Mouse (Mus musculus) spleen, postnatal 10 days (tissue): Measurements from ENCODE around the gene Plin3.

ENCODE experiments used
- DNase-seq, 2 experiments: peaks; one replicate each; pipeline ENCODE4 v3.0.0; 2021 to 2022; ENCODE audit warnings: low spot score in 2 of 2

Plin3 gene

DNA sequence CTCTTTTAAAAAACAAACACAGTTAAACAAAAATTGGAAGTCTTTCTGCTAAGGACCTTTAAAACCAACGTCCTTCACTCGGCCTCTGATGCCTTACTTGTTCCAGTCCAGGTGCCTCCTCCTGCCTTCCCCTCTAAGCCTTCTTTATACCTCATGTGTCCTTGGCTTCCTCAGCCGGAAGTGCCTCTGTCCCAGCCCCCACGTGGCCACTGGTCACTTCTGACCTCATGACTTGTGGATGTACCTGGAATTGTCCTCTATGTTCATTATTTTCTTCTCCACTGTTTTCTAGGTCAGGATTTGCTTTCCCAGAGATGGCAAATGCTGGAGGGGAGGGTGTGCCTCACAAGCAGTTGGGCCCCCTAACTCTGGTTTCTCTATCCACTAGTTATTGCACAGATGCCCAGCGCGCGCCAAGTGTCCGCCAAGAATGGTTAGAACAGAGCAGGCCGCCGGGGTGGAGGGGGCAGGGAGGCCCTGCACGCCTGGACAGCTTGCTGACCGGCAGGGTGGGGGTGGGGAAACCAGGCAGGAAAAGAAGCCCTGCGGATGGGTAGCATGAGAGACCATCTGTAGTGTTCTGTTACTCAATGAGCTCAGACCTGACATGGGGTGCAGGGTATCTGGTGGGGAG lies 9.8 kb upstream of the Plin3 start:
- DNase-seq = peak in 1 of 2 experiments; percentile 48

- no peak for DNase-seq
Measured at GRCm38 (mm10) chr17:56300186-56300585, 7.5 kb upstream of the Plin3 start, which contains the start of gene Arrdc5. Gene Arrdc5 (minus strand): TSS chr17:56300286.

DNA sequence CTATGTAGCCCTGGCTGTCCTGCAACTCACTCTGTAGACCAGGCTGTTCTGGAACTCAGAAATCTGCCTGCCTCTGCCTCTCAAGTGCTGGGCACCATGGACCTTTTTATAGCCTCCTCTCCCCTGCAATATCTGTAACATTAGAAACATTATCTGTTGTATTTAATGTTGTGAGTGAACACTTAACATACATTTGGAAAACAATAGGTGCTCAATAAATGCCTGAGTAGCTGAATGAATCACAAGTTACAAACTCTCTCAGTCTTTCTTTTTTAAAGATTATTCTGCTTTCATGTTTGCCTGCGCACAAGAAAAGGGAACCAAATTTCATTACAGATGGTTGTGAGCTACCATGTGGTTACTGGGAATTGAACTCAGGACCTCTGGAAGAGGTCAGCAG lies 5.6 kb upstream of the Plin3 start:
- no peak for DNase-seq

DNA sequence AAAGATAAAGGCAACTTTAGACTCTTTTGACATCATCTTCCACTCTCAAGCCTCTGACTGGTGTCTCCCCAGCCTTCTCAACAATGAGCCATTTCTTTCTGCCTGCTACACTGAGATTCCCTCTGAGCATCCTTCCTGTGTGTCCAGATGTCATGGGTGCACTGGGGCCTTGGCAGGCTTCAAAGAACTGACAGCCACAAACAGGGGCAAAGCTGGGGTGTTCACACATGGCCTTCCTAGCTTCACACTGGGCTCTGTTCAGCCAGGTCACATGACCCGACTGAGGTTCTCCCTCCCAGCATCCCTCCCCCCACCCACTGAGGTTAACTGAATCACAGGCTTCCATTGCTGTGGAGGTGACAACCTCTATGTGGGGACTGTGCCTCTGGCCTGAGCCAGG lies 3.5 kb upstream of the Plin3 start:
- DNase-seq = no peak

- DNase-seq = no peak
Measured at GRCm38 (mm10) chr17:56294241-56294640, 1.6 kb upstream of the Plin3 start.

DNA sequence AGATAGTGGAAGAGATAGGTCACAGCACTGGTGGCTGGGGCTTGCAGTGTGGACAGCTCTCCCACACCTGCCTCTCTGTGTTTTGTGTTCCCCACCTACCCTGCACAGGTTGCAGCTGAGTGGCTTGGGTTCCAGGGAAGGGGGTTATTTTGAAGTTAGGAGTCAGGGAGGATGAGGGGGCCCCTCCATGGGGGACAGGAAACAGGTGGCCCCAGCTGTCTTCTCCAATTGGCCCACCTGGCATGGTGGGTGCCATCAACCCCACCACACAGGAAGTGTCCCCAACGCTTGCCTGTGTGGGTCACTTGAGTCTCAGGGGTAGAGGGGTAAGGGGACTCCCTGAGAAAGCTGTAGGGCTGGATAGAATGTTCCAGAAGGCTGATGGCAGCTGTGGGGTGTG lies 618 bp upstream of the Plin3 start:
- DNase-seq = no peak

- no peak for DNase-seq
Measured at GRCm38 (mm10) chr17:56291826-56292475, 722 bp downstream of the Plin3 start.

DNA sequence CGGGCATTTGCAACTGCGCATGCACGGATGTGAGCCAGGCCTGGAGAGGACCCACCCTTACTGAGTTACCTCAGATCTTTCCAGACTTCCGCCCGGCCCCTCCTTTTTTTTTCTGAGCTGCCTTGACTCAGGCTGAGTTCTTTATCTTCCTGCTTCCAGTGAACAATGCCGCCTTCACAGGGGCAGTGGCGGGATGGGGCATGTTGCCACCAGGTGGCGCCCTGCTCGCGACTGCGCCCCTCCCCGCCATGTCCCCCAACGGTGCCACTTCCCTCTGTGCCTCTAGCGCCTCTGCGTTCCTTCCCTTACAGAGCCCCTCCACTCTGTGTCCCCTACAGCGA lies 1.5 kb downstream of the Plin3 start:
- peak; percentile 86 to 90 for DNase-seq

DNA sequence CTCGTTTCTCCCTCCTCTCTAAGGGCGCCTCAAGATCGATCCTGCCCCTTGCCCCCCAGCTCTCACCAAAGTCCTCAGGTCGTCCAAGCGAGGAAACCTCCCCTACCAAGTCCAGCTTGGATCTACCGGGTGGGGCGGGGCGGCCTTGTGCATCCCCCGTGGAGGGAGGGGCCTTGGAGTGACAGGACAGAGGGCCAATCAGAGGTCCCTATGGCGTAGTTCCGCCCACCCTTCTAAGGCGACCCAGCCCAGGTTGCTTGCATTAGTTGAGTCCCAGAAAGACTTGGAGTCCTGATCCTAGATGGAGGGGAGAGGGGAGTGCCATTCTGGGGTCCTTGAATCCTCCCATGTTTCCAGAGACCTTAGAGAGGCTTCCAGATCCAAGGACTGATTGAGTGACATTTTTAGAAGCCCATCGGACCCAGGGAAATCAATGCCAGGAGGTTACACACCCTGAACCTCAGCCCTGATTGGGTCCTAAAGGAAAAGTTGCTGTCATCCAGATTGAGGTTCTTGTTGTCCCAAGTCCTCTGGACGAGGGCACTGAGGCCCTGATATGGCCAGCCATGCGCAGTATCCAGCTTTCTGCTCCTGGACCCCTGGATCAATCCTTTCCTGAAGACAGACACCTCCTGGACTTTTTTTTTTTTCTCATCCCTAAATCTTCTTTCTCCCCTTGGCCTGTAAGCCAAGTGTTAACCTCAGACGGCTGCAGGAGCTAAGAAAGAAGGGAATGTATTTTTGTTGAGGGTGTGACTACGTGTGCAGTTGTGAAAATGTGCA lies 2.1 kb downstream of the Plin3 start:
- peak; percentile 91 to 92 for DNase-seq

DNA sequence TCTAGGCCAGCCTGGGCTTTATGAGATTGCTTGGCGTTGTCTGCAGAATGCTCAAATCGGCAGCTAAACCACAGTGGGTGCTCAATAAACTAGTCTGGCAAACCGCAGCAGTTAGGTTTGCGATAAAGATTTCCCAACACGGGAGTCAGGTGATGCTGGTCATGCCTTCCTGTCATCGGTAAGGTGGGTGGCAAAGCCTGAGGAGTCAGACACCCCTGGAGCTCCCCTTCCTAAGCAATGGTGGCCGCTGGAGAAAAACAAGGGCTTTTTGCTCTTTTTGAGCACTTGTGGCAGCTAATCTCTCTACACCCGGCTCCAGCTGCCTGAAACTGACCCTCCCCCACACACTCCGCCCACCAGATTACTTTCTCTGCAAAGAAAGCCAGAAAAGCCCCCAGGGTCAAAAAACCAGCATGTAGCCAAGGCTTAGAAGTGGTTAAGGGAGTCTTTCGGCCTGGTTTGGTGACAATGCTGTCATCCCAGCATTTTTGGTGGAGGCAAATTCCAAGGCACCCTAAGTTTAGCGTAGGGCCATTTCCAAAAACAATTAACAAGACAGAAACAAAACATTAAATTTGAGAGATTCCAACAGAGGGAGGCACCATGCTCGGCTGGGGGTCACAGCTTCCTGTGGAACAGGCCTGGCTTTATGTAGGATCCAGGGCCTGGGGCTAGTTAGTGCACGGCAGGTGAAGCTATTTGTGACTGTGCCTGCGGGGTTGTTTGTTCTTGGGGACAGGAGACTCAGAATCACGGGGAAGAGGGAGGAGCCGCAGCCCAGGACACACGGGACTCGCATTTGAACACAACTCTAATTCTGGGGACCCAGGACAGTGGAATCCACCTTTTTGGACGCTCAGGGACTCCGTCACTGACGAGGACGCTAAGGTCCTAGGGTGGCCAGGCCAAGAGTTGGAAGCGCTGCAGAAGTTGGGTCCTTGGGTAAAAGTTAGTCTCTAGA lies 3.0 kb downstream of the Plin3 start:
- DNase-seq = peak in 1 of 2 experiments; percentile 68

DNA sequence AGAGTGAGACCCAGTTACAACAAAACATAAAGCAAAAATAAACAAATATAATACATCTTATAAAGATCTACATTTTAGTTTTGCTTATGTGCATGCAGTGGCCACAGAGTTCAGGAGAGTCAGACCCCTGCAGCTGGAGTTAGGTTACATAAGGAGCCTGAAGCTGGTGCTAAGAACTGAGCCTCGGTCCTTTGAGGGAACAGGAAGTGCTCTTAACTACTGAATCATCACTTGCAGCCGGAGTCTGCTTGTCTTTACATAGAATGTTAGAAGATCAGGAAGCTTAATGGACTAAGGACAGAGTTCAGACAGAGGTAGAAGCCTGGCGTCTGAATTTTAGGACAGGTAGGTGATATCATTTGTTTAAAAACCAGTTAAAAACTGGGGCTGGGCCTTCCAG lies 3.8 kb downstream of the Plin3 start:
- no peak for DNase-seq

- peak in 1 of 2 experiments; percentile 53 for DNase-seq
Measured at GRCm38 (mm10) chr17:56287830-56288229, 4.8 kb downstream of the Plin3 start.

GRCm38 (mm10) chr17:56285995-56286394 lies 6.7 kb downstream of the Plin3 start:
- DNase-seq = no peak

GRCm38 (mm10) chr17:56283316-56283715 lies 9.4 kb downstream of the Plin3 start:
- no peak for DNase-seq

- DNase-seq = no peak
Measured at GRCm38 (mm10) chr17:56282802-56283201, 9.9 kb downstream of the Plin3 start.

- DNase-seq = no peak
Measured at GRCm38 (mm10) chr17:56281193-56281592, 11.5 kb downstream of the Plin3 start.

- DNase-seq = no peak
Measured at GRCm38 (mm10) chr17:56279481-56280155, 13.1 kb downstream of the Plin3 start.

GRCm38 (mm10) chr17:56278340-56278739 lies 14.3 kb downstream of the Plin3 start:
- no peak for DNase-seq

DNA sequence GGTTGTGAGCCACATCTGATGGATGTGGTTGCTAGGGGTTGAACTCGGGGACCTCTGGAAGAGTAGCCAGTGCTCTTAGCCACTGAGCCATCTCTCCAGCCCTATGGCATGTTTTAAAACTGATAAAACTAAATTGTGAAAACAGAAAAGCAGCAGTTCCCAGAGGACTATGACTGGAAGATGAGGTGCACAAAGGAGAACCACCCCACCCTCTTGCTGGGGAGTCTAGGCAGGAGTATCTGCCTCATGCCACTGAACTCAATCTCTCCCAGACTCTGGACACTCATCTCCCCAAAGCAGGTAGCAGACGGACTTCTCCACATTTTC lies 15.1 kb downstream of the Plin3 start:
- DNase-seq = no peak

DNA sequence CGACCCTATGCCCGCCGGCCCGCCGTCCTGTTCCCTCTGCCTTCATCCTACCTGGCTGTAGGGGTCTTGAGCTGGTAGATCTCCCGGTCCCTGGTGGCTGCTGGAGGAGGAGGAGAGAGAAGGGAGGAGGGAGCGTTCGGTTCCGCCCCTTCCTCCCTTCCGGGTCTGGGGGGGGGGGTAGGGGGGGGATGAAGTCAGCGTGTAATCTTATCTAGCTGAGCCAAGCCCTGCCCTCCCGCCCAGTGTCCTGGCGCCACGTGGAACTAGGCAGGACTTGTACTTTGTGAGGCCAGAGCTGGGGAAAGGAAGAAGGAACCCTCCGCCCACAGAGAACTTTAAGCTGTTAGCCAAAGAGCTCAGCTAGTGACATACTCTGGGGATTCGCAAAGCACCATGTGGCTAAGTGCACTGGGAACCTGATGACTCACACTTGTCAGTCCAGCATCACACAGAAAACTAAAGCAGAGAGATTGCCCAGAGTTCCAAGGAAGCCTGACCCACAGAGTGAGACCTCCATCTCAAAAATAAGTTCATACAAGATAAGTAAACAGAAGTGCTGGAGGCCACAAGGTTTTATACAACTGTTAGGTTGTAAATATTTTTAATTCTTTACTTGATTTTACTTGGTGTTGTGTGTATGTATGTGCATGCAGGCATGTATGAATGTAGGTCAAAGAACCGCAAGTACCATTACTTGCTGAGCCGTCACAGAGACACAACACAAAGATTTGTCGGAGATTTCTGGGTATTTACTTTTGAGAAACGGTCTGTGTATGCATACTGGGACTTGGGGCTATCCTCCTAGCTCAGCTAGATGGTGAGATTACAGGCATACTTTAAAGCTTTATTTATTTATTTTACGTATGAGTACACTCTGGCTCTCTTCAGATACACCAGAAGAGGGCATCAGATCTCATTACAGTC lies 15.8 kb downstream of the Plin3 start, which contains the start of gene Ticam1:
TSS of gene Ticam1 (minus strand) at position 144 of the 924 bp plus-strand sequence.
- DNase-seq = peak; percentile 62 to 79
